Mouse (Mus musculus): ENCODE results near the gene Abhd14b. TPM values are rescaled to one million over a fixed set of nuclear protein-coding genes. Genes with fewer than 3 reads are reported as not detected.

Abhd14b gene
- polyA plus RNA-seq, 1 experiment: 12.8 TPM

GRCm38 (mm10) chr9:106433389-106433788, 13.9 kb upstream of the Abhd14b start:
- TF ChIP-seq CTCF (IDR thresholded peaks at IDR 0.05; ENCODE audit: borderline replicate concordance, extremely low read depth, insufficient read depth, insufficient read length): no peak
- no peak for TF ChIP-seq POLR2A (IDR thresholded peaks at IDR 0.05; ENCODE audit: borderline replicate concordance, extremely low read depth, insufficient read depth, insufficient read length, poor library complexity, severe bottlenecking)
- DNase-seq (ENCODE audit: low read depth): no peak

- no peak for DNase-seq (ENCODE audit: low read depth)
- no peak for TF ChIP-seq POLR2A (IDR thresholded peaks at IDR 0.05; ENCODE audit: borderline replicate concordance, extremely low read depth, insufficient read depth, insufficient read length, poor library complexity, severe bottlenecking)
- TF ChIP-seq CTCF (IDR thresholded peaks at IDR 0.05; ENCODE audit: borderline replicate concordance, extremely low read depth, insufficient read depth, insufficient read length): no peak
Measured at GRCm38 (mm10) chr9:106436566-106436965, 10.7 kb upstream of the Abhd14b start.

- no peak for DNase-seq (ENCODE audit: low read depth)
- TF ChIP-seq POLR2A (IDR thresholded peaks at IDR 0.05; ENCODE audit: borderline replicate concordance, extremely low read depth, insufficient read depth, insufficient read length, poor library complexity, severe bottlenecking) (no peak), CTCF (IDR thresholded peaks at IDR 0.05; ENCODE audit: borderline replicate concordance, extremely low read depth, insufficient read depth, insufficient read length) (peak; percentile 14; the same call in 1 of the 2 replicates)
Measured at GRCm38 (mm10) chr9:106442680-106443079, 4.6 kb upstream of the Abhd14b start.

- DNase-seq (ENCODE audit: low read depth): no peak
Measured at GRCm38 (mm10) chr9:106444836-106445235, 2.4 kb upstream of the Abhd14b start.

GRCm38 (mm10) chr9:106447951-106448350, 692 bp downstream of the Abhd14b start:
- no peak for DNase-seq (ENCODE audit: low read depth)
- TF ChIP-seq CTCF (IDR thresholded peaks at IDR 0.05; ENCODE audit: borderline replicate concordance, extremely low read depth, insufficient read depth, insufficient read length) (no peak), POLR2A (IDR thresholded peaks at IDR 0.05; ENCODE audit: borderline replicate concordance, extremely low read depth, insufficient read depth, insufficient read length, poor library complexity, severe bottlenecking) (no peak)

More at GRCm38 (mm10) chr9:106444836-106445235, 2.4 kb upstream of the Abhd14b start:
- TF ChIP-seq CTCF (IDR thresholded peaks at IDR 0.05; ENCODE audit: borderline replicate concordance, extremely low read depth, insufficient read depth, insufficient read length) (no peak), POLR2A (IDR thresholded peaks at IDR 0.05; ENCODE audit: borderline replicate concordance, extremely low read depth, insufficient read depth, insufficient read length, poor library complexity, severe bottlenecking) (no peak)

GRCm38 (mm10) chr9:106448498-106449031, 1.3 kb downstream of the Abhd14b start:
- TF ChIP-seq CTCF (IDR thresholded peaks at IDR 0.05; ENCODE audit: borderline replicate concordance, extremely low read depth, insufficient read depth, insufficient read length) (peak; percentile 76), POLR2A (IDR thresholded peaks at IDR 0.05; ENCODE audit: borderline replicate concordance, extremely low read depth, insufficient read depth, insufficient read length, poor library complexity, severe bottlenecking) (no peak)
- DNase-seq (ENCODE audit: low read depth): peak; percentile 86

GRCm38 (mm10) chr9:106449947-106450346, 2.7 kb downstream of the Abhd14b start:
- no peak for DNase-seq (ENCODE audit: low read depth)
- no peak for TF ChIP-seq CTCF (IDR thresholded peaks at IDR 0.05; ENCODE audit: borderline replicate concordance, extremely low read depth, insufficient read depth, insufficient read length)
- no peak for TF ChIP-seq POLR2A (IDR thresholded peaks at IDR 0.05; ENCODE audit: borderline replicate concordance, extremely low read depth, insufficient read depth, insufficient read length, poor library complexity, severe bottlenecking)

- TF ChIP-seq CTCF (IDR thresholded peaks at IDR 0.05; ENCODE audit: borderline replicate concordance, extremely low read depth, insufficient read depth, insufficient read length): no peak
- TF ChIP-seq POLR2A (IDR thresholded peaks at IDR 0.05; ENCODE audit: borderline replicate concordance, extremely low read depth, insufficient read depth, insufficient read length, poor library complexity, severe bottlenecking): no peak
- DNase-seq (ENCODE audit: low read depth): peak; percentile 59
Measured at GRCm38 (mm10) chr9:106450661-106451060, 3.4 kb downstream of the Abhd14b start.

GRCm38 (mm10) chr9:106451298-106451697, 4.0 kb downstream of the Abhd14b start:
- no peak for DNase-seq (ENCODE audit: low read depth)
- no peak for TF ChIP-seq CTCF (IDR thresholded peaks at IDR 0.05; ENCODE audit: borderline replicate concordance, extremely low read depth, insufficient read depth, insufficient read length)
- no peak for TF ChIP-seq POLR2A (IDR thresholded peaks at IDR 0.05; ENCODE audit: borderline replicate concordance, extremely low read depth, insufficient read depth, insufficient read length, poor library complexity, severe bottlenecking)

- DNase-seq (ENCODE audit: low read depth): no peak
- no peak for TF ChIP-seq CTCF (IDR thresholded peaks at IDR 0.05; ENCODE audit: borderline replicate concordance, extremely low read depth, insufficient read depth, insufficient read length)
- TF ChIP-seq POLR2A (IDR thresholded peaks at IDR 0.05; ENCODE audit: borderline replicate concordance, extremely low read depth, insufficient read depth, insufficient read length, poor library complexity, severe bottlenecking): no peak
Measured at GRCm38 (mm10) chr9:106451899-106452298, 4.6 kb downstream of the Abhd14b start.

- TF ChIP-seq CTCF (IDR thresholded peaks at IDR 0.05; ENCODE audit: borderline replicate concordance, extremely low read depth, insufficient read depth, insufficient read length) (no peak), POLR2A (IDR thresholded peaks at IDR 0.05; ENCODE audit: borderline replicate concordance, extremely low read depth, insufficient read depth, insufficient read length, poor library complexity, severe bottlenecking) (no peak)
- DNase-seq (ENCODE audit: low read depth): no peak
Measured at GRCm38 (mm10) chr9:106452351-106452750, 5.1 kb downstream of the Abhd14b start.

- peak; percentile 68 for DNase-seq (ENCODE audit: low read depth)
- TF ChIP-seq CTCF (IDR thresholded peaks at IDR 0.05; ENCODE audit: borderline replicate concordance, extremely low read depth, insufficient read depth, insufficient read length): no peak
Measured at GRCm38 (mm10) chr9:106452821-106453220, 5.6 kb downstream of the Abhd14b start.

Measured in brain, embryonic 14.5 days (tissue).